Comparison of ENCODE assay signal across 8 mouse cellular contexts in the genomic region with DNA sequence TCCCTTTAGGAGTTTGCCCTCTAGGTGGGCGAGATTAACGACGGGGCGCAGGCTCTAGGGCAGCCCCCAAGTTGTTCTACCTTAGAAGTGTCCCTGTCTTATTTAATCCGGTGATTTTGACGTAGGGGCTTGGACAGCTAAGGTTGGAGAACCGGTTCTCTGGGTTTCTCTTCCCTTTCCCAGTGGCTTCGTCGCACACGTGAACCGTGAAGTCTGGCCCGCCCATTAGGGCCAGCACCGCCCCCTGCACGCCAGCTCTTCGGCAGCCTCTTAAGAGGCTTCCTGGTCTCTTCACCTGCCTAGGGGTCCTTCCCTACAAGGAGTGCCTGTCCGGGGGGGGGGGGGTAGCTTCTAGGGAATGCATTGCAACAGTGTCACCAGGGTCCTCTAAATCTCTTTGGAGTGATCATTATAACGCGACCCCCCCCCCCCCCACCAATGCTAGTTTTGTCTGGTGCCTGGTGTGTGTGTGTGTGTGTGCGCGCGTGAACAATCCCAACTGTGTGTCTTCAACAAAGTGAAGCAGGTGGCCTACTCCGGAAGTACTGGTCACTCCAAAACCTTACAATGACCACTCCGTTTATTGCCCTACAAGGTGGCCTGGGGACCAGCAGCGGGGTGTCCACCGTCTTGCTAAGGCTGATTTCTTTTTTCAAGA. TPM values are rescaled to one million over a fixed set of nuclear protein-coding genes. Genes with fewer than 3 reads are reported as not detected.
DNase-seq lines count a peak whose midpoint lies in the region; ATAC-seq and TF ChIP-seq lines count a peak whose summit lies in the region.

No protein-coding gene starts in this region.

- peaks cover 47% of the 10 kb centered on the region for H3K27me3 ChIP-seq in intestine, embryonic 14.5 days (replicated peaks; ENCODE audit: control insufficient read depth, insufficient read depth, low read length)
- H3K27me3 ChIP-seq in small intestine, adult 2 months (ENCODE audit: control insufficient read depth, insufficient read depth, low read length), result no peaks in the 10 kb centered on the region

- no peak for DNase-seq in gastrocnemius, adult 2 months
- DNase-seq in gastrocnemius, postnatal 25 days, result no peak
- DNase-seq in intestine, embryonic 14.5 days (ENCODE audit: low spot score), result peak; percentile 72
- peak; percentile 63 for DNase-seq in lung, adult 2 months
- DNase-seq in left cerebral cortex, adult 18-20 months (ENCODE audit: low spot score in 2 of 2), result no peak
- no peak for DNase-seq in T-cell, adult 2 months (ENCODE audit: low spot score)

- H3K4me3 ChIP-seq in gastrocnemius, adult 2 months, result peak overlapping the region; percentile 83
- peak overlapping the region; percentile 53; the same call in 1 of the 2 replicates for H3K4me3 ChIP-seq in cortical plate, adult 2 months (ENCODE audit: insufficient read depth, low read length)
- H3K4me3 ChIP-seq in intestine, embryonic 14.5 days (ENCODE audit: low read depth, low read length), result peak overlapping the region; percentile 48
- H3K4me3 ChIP-seq in lung, adult 2 months (replicated peaks; ENCODE audit: extremely low read depth, low read depth, low read length), result peak overlapping the region; percentile 43
- peak overlapping the region; percentile 66 for H3K4me3 ChIP-seq in small intestine, adult 2 months (ENCODE audit: low read depth, low read length)

- TF ChIP-seq POLR2A in cortical plate, adult 2 months (IDR thresholded peaks at IDR 0.05; ENCODE audit: extremely low read depth, insufficient read depth, low read length), result no peak
- TF ChIP-seq POLR2A in lung, adult 2 months (IDR thresholded peaks at IDR 0.05; ENCODE audit: borderline replicate concordance, extremely low read depth, low read depth, low read length), result no peak
- no peak for TF ChIP-seq POLR2A in small intestine, adult 2 months (IDR thresholded peaks at IDR 0.05; ENCODE audit: low read depth, low read length)

- H3K4me2 ChIP-seq in intestine, embryonic 14.5 days (ENCODE audit: low read length), result peak overlapping the region; percentile 71

- 3% methylated on average over 25 of the region's 25 CpGs for WGBS in intestine, embryonic 14.5 days
- WGBS in lung, adult 2 months, result 20% methylated on average over 25 of the region's 25 CpGs
- 4% methylated on average over 25 of the region's 25 CpGs for WGBS in small intestine, adult 2 months

- TF ChIP-seq CTCF in gastrocnemius, adult 2 months (IDR thresholded peaks at IDR 0.05), result no peak
- no peak for TF ChIP-seq CTCF in cortical plate, adult 2 months (IDR thresholded peaks at IDR 0.05; ENCODE audit: extremely low read depth, insufficient read depth, low read length)
- TF ChIP-seq CTCF in lung, adult 2 months (IDR thresholded peaks at IDR 0.05; ENCODE audit: insufficient read depth, low read length), result no peak
- TF ChIP-seq CTCF in small intestine, adult 2 months (IDR thresholded peaks at IDR 0.05; ENCODE audit: extremely low read depth, insufficient read length, insufficient replicate concordance, low read depth, low read length), result no peak

- H3K9me3 ChIP-seq in intestine, embryonic 14.5 days (ENCODE audit: control insufficient read depth, low read length), result no peaks in the 10 kb centered on the region

- H3K36me3 ChIP-seq in intestine, embryonic 14.5 days (ENCODE audit: control insufficient read depth, insufficient read depth, low read length), result peaks cover 4% of the 10 kb centered on the region
- H3K36me3 ChIP-seq in small intestine, adult 2 months (ENCODE audit: control insufficient read depth, insufficient read depth, low read length), result peaks cover 8% of the 10 kb centered on the region

- H3K4me1 ChIP-seq in cortical plate, adult 2 months (ENCODE audit: control insufficient read depth, insufficient read depth, low read length), result no peaks in the 10 kb centered on the region; the same call in 1 of the 2 replicates
- peaks cover 9% of the 10 kb centered on the region for H3K4me1 ChIP-seq in intestine, embryonic 14.5 days (replicated peaks; ENCODE audit: control insufficient read depth, insufficient read depth, low read length)
- peaks cover 40% of the 10 kb centered on the region for H3K4me1 ChIP-seq in lung, adult 2 months (ENCODE audit: control insufficient read depth, insufficient read depth, low read length)
- peaks cover 35% of the 10 kb centered on the region for H3K4me1 ChIP-seq in small intestine, adult 2 months (ENCODE audit: control insufficient read depth, insufficient read depth, insufficient read length, low read length)

- peak overlapping the region; percentile 87; the same call in 1 of the 2 replicates for H3K27ac ChIP-seq in gastrocnemius, adult 2 months
- no peak overlapping the region for H3K27ac ChIP-seq in cortical plate, adult 2 months (ENCODE audit: insufficient read depth, low read length)
- H3K27ac ChIP-seq in intestine, embryonic 14.5 days (ENCODE audit: low read depth), result peak overlapping the region; percentile 70; the same call in 1 of the 2 replicates
- peak overlapping the region; percentile 43 for H3K27ac ChIP-seq in small intestine, adult 2 months (ENCODE audit: insufficient read depth, low read depth, low read length)

- ATAC-seq in intestine, embryonic 14.5 days (replicated peaks; ENCODE audit: low FRiP score, low TSS enrichment, low read depth), result peak; percentile 42; the same call in 1 of the 2 replicates

- intact Hi-C loops in gastrocnemius, adult 2 months (cut with DNase I), result no loop called here

- H3K9ac ChIP-seq in intestine, embryonic 14.5 days (ENCODE audit: low read length), result no peak overlapping the region

RNA-seq across cellular contexts. Expression of a gene that starts 2.0 kb away (rescaled TPM):
- 1 to 10 TPM; 6.0 to 8.8 TPM for total RNA-seq in gastrocnemius, adult 2 months (2021)
- 1 to 10 TPM; 3.0 to 4.6 TPM for total RNA-seq in gastrocnemius, postnatal 25 days (2021)
- polyA plus RNA-seq in cortical plate, adult 2 months (2012; rRNA removed), result 11.8 and 13.2 TPM in 2 replicates
- polyA plus RNA-seq in intestine, embryonic 14.5 days (2014; fragmentation: Nextera tagmentation; extraction: Ambion mirVana), result 23.8 and 24.8 TPM in 2 replicates
- polyA plus RNA-seq in lung, adult 2 months (2012; rRNA removed), result 71.4 and 83.7 TPM in 2 replicates
- polyA plus RNA-seq in small intestine, adult 2 months (2012; rRNA removed), result 105 and 122 TPM in 2 replicates
- 10 to 100 TPM; 11.9 to 15.1 TPM for total RNA-seq in left cerebral cortex, adult 18-20 months (2021)

RNA-seq across cellular contexts. Expression of a gene that starts 51.0 kb away (rescaled TPM):
- 10 to 100 TPM; 12.3 to 13.7 TPM for total RNA-seq in gastrocnemius, adult 2 months (2021)
- total RNA-seq in gastrocnemius, postnatal 25 days (2021), result 1 to 10 TPM; 9.3 to 9.4 TPM
- 16.0 and 16.5 TPM in 2 replicates for polyA plus RNA-seq in cortical plate, adult 2 months (2012; rRNA removed)
- polyA plus RNA-seq in intestine, embryonic 14.5 days (2014; fragmentation: Nextera tagmentation; extraction: Ambion mirVana), result 7.2 and 8.5 TPM in 2 replicates
- polyA plus RNA-seq in lung, adult 2 months (2012; rRNA removed), result 23.9 and 28.0 TPM in 2 replicates
- 10.4 and 16.6 TPM in 2 replicates for polyA plus RNA-seq in small intestine, adult 2 months (2012; rRNA removed)
- total RNA-seq in left cerebral cortex, adult 18-20 months (2021), result 10 to 100 TPM; 18.2 to 18.8 TPM

Comparison
In these comparisons a context has a peak if more than half of its experiments do, and no peak if none do; other contexts are left out.
1. DNase-seq: peak in intestine, embryonic 14.5 days (single experiment) and lung, adult 2 months (single experiment); none in gastrocnemius, adult 2 months (single experiment), gastrocnemius, postnatal 25 days (single experiment), left cerebral cortex, adult 18-20 months (0 of 2) and T-cell, adult 2 months (single experiment).
2. Peak in every context shown above with its lines, with median percentiles within 50 percentile points of each other: H3K4me3 ChIP-seq.